Mouse (Mus musculus) brain, embryonic 14.5 days (tissue): ENCODE measurements at regions not wholly inside any gene's neighbourhood (a gene's known extent, or its start where the extent isn't known, plus 50 kb on each side); places are given as distances from the start of the nearest gene placed in this dataset.

ENCODE experiments used
- DNase-seq: peaks from one replicate; pipeline ENCODE4 v3.0.0-alpha.2; 2011; ENCODE audit warnings: low read depth
- CTCF ChIP-seq: fragments of 200-500 bp; IDR thresholded peaks from 2 replicates; pipeline ENCODE4 v1.5.1; 2012; ENCODE audit warnings: inconsistent platforms, mild to moderate bottlenecking, moderate library complexity, borderline replicate concordance; ENCODE audit not compliant: insufficient read depth, insufficient read length; ENCODE audit errors: extremely low read depth
- POLR2A ChIP-seq: fragments of 200-500 bp; IDR thresholded peaks from 2 replicates; pipeline ENCODE4 v1.6.1; 2012; ENCODE audit warnings: mild to moderate bottlenecking, inconsistent platforms, borderline replicate concordance; ENCODE audit not compliant: poor library complexity, insufficient read depth, insufficient read length, severe bottlenecking; ENCODE audit errors: extremely low read depth

DNA sequence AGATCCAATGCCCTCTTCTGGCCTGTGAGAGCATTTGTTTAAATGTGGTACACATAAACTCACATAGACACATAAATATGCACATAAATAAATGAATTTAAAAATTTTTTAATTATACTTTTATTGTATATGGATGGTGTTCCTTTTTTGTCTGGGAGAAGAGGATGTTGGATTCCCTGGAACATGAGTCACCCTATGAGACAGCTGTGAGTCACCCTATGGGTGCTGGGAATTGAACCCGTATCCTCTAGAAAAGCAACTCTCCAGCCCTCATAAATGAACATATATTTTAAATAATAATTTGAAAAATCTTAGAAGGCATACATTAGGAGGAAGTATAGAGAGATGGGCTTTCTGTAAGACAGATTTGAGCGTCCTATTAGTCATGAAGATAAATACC, 76.1 kb upstream of the Dynlt3 start:
- DNase-seq: no peak
- no peak for TF ChIP-seq CTCF
- no peak for TF ChIP-seq POLR2A

DNA sequence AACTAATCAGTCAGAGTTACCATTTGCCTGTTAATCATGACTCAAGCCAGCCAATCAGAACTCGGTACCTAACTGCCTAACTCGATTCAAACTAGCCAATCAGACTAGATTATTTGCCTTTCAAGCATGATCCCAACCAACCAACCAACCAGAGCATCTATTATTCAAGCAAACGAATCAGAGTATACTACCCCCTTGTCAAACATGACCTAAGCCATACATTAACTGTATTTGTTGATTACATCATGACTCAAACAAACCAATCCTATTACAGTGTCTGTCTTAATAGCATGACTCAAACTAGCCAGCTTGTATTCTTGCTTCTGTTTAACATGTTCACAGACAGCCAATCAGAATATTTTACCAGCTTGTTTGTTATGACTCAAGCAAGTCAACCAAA, 79.7 kb upstream of the Dynlt3 start:
- TF ChIP-seq CTCF: no peak
- TF ChIP-seq POLR2A: no peak
- DNase-seq: no peak

DNA sequence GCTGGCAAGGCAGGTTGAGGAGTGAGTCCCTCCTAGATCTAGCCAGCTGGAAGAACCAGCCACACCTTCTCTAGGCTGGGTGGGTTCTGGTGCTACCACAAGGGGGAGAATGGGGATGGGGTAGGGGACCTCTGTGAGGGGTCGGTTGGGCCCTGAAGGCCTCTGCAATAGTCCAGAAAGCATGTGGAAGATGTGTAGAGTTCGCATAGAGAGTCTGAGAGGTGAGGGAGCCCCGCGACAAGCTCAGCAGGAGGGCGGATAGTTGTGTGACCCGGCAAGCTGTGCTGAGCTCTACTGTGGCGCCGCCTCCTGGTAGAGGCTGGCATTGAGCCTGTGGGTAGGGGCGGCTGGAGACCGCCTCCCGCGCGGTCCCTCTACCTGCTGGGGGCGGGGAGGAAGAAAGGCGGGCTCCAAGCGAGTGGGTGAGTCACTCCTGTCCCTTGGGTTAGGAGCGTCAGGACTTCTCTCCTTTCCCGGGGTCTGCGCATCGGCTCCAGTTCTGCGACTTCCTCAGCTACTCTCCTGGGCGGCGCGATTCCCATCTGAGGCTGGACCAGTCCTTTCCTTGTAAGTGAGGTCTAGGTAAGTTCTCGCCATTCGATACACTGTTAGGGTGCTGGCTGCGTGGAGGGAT, 84.6 kb upstream of the Dynlt3 start:
- peak; percentile 43 for DNase-seq
- TF ChIP-seq CTCF (peak; percentile 52; the same call in 1 of the 2 replicates), POLR2A (no peak)

DNA sequence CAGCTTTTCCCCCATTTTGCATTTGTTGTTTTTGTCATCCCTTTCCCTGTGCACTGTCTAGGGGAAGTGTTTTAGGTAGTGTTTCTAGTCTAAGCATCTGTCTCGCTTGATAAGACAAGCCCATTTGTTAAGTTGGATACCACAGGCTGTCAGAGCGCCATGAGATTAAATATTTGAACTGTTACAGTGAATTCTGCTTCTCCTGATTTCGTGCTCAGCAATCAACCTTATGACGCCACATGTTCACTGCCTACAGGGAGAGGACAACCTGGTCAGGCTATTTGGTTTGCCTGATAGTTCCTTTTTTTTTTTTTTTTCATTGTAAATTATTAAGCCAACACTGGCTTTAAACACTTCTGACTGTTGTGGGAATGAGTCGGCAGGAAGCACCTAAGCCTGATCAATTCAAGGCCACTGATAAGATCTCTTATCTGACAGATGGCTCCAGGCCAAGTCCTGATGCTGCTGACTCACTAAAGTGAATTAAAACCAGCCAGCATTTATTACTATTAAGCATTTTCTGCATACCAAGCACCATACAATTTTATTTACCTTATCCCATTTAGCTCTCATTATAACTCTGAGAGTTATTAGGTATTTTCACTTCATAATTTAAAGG, 90.3 kb upstream of the Dynlt3 start:
- no peak for TF ChIP-seq CTCF
- TF ChIP-seq POLR2A: no peak
- DNase-seq: no peak

DNA sequence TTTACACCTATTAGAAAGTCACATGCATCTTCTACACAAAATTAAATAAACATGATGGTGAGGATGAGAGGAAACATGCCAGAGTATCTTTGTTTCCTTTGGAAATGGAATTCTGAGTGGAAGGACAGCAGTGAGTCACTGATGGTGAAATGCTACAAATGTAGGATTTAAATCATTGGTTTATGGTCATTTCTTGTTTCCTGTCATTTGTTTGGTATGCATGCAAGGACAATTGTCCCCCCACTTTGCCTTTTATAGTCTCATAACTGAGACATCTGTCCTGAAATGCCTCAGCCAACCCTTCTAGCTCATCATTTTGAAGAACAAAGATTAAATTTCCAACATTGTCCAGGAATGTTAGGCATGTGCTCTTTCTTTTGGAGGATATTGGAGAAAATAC, 77.2 kb upstream of the Hypm start:
- no peak for DNase-seq

DNA sequence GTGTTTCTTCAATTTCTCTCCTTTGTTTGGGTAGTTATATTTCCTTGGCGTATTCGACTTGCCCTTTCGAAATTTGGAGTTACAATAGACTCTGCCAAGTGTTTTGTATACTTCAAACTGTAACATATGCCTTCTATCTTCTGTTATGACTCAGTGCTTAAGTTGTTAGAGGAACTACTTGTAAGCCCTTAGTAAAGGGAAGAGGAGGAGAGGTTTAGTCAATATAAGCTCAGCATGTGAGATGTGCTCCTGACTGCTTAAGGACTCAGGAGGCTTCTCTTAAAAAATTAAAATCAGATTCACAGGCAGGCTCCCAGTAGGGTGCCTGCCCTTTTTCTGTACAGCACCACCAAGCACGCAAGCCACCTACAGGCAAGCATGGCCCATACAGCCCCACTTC, 69.2 kb upstream of the Hypm start:
- DNase-seq: no peak
- TF ChIP-seq POLR2A: no peak
- TF ChIP-seq CTCF: no peak

More for the DNA sequence above, 77.2 kb upstream of the Hypm start:
- TF ChIP-seq CTCF (no peak), POLR2A (no peak)

DNA sequence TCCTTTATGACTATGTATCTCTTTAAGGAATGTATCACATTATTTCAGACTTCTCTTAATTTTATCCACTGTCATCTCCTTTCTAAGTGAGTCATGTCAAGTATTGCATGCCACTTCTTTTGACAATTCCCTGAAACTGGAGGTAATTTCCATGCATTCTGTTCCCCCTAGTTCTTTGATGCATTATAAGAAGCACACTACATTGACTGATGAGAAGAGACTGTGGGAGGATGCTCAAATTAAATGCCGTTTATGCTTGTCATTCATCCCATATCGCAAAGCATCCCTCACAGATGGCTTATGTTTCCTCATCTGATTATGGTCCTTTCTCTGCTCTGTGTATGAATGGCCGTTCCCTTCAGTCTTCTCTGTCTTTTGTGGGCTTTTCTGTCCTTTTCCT, 57.2 kb upstream of the Hypm start:
- TF ChIP-seq POLR2A (no peak), CTCF (no peak)
- DNase-seq: peak; percentile 1
